Mouse (Mus musculus) macrophage (primary cell): ENCODE results near the gene 4931422A03Rik. TPM values are rescaled to one million over a fixed set of nuclear protein-coding genes. Genes with fewer than 3 reads are reported as not detected.
A peak's percentile ranks its signal among the peaks of the same experiment; 100 is the strongest.

Experiments used
- H3K27ac ChIP-seq: fragments of 350-480 bp; formaldehyde crosslinking; 2 replicates; pipeline ENCODE4 v1.9.0; 2021
- H3K36me3 ChIP-seq: fragments of 350-480 bp; formaldehyde crosslinking; 2 replicates; pipeline ENCODE4 v1.9.0; 2021; ENCODE audit errors: inconsistent target
- H3K4me3 ChIP-seq: fragments of 350-480 bp; formaldehyde crosslinking; 2 replicates; pipeline ENCODE4 v1.9.0; 2021; ENCODE audit errors: inconsistent target
- H3K79me2 ChIP-seq: fragments of 350-480 bp; formaldehyde crosslinking; 2 replicates; pipeline ENCODE4 v1.9.0; 2021; ENCODE audit errors: inconsistent target
- WGBS: methylation state at CpG from one replicate; pipeline ENCODE4 v1.1.7; 2026; ENCODE audit warnings: inconsistent platforms; ENCODE audit not compliant: missing documents; 5-methylcytosine and 5-hydroxymethylcytosine counted together
- polyA plus RNA-seq: library from polyadenylated mRNA; stranded (reverse); fragments of 250-400 nt; gene quantifications from 3 replicates; pipeline ENCODE4 v1.2.4, GENCODE M21; 2018; ENCODE audit warnings: inconsistent platforms

4931422A03Rik gene
- polyA plus RNA-seq, 1 experiment from 2014 or later, result not detected

DNA sequence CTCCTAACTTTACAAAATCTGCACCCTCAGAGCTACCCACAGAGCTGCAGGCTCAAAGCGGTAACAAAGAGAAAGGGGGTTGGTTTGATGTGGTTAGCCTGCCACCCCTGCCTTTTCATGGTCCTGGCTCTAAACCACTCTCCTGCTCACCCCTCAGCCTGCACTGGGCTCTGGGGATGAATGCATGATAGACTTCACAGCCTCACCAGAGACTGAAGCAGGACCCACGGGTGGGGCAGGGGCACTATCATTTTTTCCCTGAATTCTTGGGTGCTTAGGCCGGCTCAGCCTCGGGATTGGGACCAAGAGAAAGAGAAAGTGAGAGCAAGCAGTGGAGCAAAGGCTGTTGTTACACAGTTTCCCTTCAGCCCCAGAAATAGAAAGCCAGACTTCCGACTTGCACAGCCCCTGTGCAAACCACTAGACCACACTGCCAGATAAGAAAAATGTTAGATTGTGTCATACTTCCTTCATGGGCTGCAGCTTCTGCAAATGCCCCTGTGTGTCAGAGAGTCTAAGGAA lies 82.5 kb downstream of the 4931422A03Rik start:
- no peaks in the 10 kb centered on the region for H3K36me3 ChIP-seq
- H3K79me2 ChIP-seq, result no peaks in the 10 kb centered on the region
- H3K27ac ChIP-seq, result peak overlapping the region; percentile 98
- WGBS, result 3% methylated on average over 5 of the region's 5 CpGs
- peak overlapping the region; percentile 6; the same call in 1 of the 2 replicates for H3K4me3 ChIP-seq

GRCm38 (mm10) chr2:103944859-103945258 lies 83.3 kb downstream of the 4931422A03Rik start:
- WGBS, result 2% methylated on average over 2 of the region's 2 CpGs
- H3K27ac ChIP-seq, result peak overlapping the region; percentile 98
- no peaks in the 10 kb centered on the region for H3K36me3 ChIP-seq
- no peak overlapping the region for H3K4me3 ChIP-seq
- no peaks in the 10 kb centered on the region for H3K79me2 ChIP-seq

- Histone ChIP-seq H3K36me3 (no peaks in the 10 kb centered on the region), H3K27ac (no peak overlapping the region), H3K79me2 (no peaks in the 10 kb centered on the region), H3K4me3 (no peak overlapping the region)
- 66% methylated on average over 3 of the region's 3 CpGs for WGBS
Observed at GRCm38 (mm10) chr2:103941085-103941484, 87.1 kb downstream of the 4931422A03Rik start.

- Histone ChIP-seq H3K36me3 (no peaks in the 10 kb centered on the region), H3K4me3 (no peak overlapping the region), H3K27ac (no peak overlapping the region)
Observed at GRCm38 (mm10) chr2:103939003-103939402, 89.2 kb downstream of the 4931422A03Rik start.

GRCm38 (mm10) chr2:103938573-103938972 lies 89.6 kb downstream of the 4931422A03Rik start:
- no peak overlapping the region for H3K27ac ChIP-seq
- H3K4me3 ChIP-seq, result no peak overlapping the region
- H3K79me2 ChIP-seq, result no peaks in the 10 kb centered on the region
- no peaks in the 10 kb centered on the region for H3K36me3 ChIP-seq
- WGBS, result 92% methylated on average over 1 of the region's 1 CpGs

More at GRCm38 (mm10) chr2:103939003-103939402, 89.2 kb downstream of the 4931422A03Rik start:
- H3K79me2 ChIP-seq, result no peaks in the 10 kb centered on the region

GRCm38 (mm10) chr2:103937670-103938069 lies 90.5 kb downstream of the 4931422A03Rik start:
- no peak overlapping the region for H3K4me3 ChIP-seq
- no peak overlapping the region for H3K27ac ChIP-seq
- 87% methylated on average over 2 of the region's 2 CpGs for WGBS
- no peaks in the 10 kb centered on the region for H3K36me3 ChIP-seq
- H3K79me2 ChIP-seq, result no peaks in the 10 kb centered on the region

DNA sequence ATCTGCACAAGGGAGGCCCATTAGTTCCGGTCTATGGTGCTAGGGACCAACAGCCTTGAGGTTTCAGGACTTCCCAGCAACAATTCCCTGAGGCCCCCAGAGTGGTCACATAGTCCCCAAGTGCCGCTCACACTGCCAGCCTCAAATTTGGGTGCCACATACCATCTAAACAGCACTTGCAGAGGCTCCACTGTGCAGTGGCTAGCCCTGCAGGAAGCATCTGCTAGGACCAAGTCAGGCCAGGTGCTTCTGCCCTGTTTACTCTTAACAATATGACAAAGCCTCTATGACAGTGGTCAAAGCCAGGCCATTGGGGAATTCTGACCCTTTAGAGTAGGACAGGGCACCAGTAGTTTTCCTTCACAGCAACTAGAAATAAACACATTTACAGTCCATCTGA lies 91.5 kb downstream of the 4931422A03Rik start:
- WGBS, result 81% methylated on average over 2 of the region's 2 CpGs
- no peak overlapping the region for H3K27ac ChIP-seq

DNA sequence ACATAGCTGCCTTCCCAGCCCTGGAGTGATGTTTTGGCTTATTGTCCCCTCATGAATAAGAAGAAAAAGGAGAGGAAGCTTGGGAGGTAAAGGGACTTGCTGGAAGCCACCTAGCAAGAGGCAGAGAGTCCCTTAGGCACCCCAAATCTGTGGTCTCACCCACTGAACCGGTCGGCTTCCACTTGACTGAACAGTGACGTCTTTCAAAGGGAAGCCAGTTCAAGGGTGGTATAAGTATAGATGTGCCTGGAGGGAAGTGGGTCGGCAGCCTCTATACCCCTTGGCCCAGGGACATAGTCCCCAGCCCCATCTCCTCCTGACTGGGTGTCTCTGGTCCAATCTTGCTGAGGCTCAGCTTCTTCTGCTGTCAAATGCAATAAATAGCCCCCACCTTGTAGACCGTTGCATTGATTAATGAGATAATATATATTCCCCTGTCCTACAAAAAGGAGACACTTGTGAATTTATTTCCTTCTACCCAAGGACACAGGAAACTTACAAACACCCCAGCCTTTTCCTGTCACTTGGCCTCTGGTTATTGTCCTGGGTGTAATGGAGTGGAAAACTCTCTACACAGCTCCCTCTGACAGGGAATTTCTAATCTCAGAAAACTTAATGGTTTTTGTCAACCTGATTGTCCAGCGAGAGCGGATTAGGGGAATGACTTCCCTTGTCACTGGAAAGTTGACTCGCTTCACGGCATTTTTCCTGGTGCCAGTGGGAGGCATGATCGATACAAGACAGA lies 92.3 kb downstream of the 4931422A03Rik start:
- Histone ChIP-seq H3K79me2 (no peaks in the 10 kb centered on the region), H3K4me3 (no peak overlapping the region), H3K36me3 (no peaks in the 10 kb centered on the region), H3K27ac (0 out of 2 replicates have a peak overlapping the region, but pooled peaks have one; percentile 46)
- 73% methylated on average over 10 of the region's 10 CpGs for WGBS

More for the DNA sequence above, 91.5 kb downstream of the 4931422A03Rik start:
- Histone ChIP-seq H3K36me3 (no peaks in the 10 kb centered on the region), H3K4me3 (no peak overlapping the region), H3K79me2 (no peaks in the 10 kb centered on the region)

DNA sequence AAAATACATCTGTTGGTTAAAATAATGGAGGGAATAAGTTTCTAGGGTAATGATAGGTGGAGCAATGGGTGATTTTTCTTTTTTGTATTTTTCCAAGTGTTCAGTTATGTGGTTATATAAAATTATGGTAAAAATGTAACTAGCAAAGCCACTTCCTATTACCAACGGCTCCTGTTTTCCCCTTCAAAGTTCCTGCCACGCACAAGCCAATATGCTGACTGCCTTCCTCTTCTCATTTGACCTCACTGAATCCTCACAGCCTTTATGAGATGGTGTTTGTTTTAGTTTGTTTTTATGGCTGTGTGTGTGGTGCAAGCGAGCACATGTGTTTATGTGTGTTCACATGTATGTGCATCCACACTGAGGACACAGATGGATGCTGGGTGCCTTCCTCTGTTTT lies 93.5 kb downstream of the 4931422A03Rik start:
- no peak overlapping the region for H3K4me3 ChIP-seq
- no peaks in the 10 kb centered on the region for H3K79me2 ChIP-seq
- no peaks in the 10 kb centered on the region for H3K36me3 ChIP-seq
- H3K27ac ChIP-seq, result peak overlapping the region; percentile 46
- 7% methylated on average over 3 of the region's 3 CpGs for WGBS

DNA sequence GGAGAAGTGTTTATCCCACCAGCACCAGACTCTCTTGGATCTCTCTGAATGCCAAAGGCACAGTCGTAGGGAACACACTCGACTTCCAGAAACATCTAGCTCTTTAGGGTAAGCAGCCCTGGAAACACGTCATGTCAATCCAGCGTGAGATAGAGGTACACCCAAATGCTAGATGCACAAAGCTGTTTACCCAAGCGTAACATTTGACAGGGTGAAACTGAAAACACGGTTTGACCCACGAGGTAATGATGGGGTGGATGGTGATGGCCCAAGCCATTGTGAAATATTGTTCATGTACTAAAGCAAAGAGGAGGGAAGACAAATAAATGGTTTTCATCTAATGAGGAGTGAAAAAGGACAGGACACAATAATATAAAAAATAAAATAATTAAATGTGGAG lies 93.9 kb downstream of the 4931422A03Rik start:
- H3K27ac ChIP-seq, result peak overlapping the region; percentile 46
- no peak overlapping the region for H3K4me3 ChIP-seq
- 21% methylated on average over 7 of the region's 7 CpGs for WGBS
- H3K36me3 ChIP-seq, result no peaks in the 10 kb centered on the region
- no peaks in the 10 kb centered on the region for H3K79me2 ChIP-seq

DNA sequence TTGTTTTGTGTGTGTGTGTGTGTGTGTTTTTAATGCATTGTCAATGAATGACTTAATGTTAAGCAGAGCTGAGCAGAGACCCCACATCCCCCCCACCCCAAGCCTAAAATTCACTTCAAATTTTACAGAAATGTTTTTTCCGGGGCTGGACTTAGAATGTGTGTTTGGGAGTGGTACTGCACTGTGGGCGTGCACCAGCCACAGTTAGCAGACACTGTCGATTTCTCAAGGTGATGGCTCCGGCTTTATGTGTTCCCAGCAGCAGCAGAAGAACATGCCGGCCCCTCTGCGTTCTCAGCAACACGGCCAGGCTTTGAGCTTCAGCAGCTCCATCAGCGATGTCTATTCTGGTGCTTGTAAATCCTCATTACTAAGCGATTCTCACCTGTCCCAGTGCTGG lies 95.7 kb downstream of the 4931422A03Rik start:
- Histone ChIP-seq H3K79me2 (no peaks in the 10 kb centered on the region), H3K4me3 (no peak overlapping the region), H3K36me3 (no peaks in the 10 kb centered on the region), H3K27ac (no peak overlapping the region)
- WGBS, result 39% methylated on average over 8 of the region's 9 CpGs

- Histone ChIP-seq H3K27ac (no peak overlapping the region), H3K36me3 (no peaks in the 10 kb centered on the region), H3K79me2 (no peaks in the 10 kb centered on the region), H3K4me3 (no peak overlapping the region)
- 54% methylated on average over 2 of the region's 2 CpGs for WGBS
Observed at GRCm38 (mm10) chr2:103932025-103932424, 96.1 kb downstream of the 4931422A03Rik start.

DNA sequence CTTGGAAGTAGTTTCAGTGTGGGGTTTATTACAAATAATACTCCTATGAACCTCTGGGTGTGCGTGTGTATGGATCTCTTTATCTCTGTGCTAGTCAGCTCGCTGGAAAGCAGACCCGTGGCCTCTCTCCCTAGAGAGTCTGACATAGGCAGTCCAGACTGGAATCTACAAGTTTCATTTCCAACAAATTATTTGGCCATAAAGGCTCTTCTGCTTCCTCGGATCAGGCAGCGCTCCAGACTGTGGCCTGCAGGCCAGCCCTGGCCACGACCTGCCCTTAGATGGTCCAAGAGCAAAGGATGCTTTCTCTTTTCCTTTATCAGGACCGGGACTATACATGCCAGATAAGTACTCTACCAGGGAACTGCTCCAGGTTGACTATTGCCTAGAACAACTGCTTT lies 96.7 kb downstream of the 4931422A03Rik start:
- Histone ChIP-seq H3K36me3 (no peaks in the 10 kb centered on the region), H3K27ac (no peak overlapping the region), H3K79me2 (no peaks in the 10 kb centered on the region), H3K4me3 (no peak overlapping the region)
- 51% methylated on average over 7 of the region's 7 CpGs for WGBS

DNA sequence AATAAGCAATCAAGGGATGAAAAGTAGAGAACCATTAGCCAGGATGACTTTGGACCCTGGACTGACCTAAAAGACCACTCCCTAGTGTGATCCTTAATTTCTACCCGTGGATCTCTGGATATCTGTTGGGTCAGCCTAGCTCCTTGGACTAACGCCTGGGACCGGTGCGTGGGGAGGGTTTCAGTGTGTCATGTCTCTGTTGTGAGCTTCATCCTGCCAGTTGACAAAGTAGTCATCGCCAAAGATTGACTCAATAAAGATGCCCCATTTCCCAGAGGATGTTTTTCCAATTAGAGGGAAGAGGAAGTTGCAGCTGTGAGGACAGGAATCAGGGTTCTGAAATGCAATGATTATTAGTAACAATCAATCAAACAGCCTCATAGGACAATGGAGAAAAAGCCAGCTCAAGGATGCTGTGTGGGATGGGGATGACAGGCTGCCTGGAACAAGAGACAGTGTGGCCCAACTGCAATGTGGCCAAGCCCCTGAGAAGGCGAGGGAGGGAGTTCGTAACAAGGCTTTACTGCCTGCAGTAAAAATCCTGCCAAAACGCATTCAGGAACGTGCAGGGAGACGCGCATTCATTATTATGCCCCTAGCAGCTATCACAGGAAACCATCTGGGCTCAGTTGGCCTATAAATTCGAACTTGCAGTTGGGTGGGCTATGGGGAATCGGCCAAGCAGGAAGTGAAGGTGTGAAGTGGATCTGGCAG lies 97.7 kb downstream of the 4931422A03Rik start:
- H3K36me3 ChIP-seq, result no peaks in the 10 kb centered on the region
- no peak overlapping the region for H3K27ac ChIP-seq
- no peak overlapping the region for H3K4me3 ChIP-seq
- no peaks in the 10 kb centered on the region for H3K79me2 ChIP-seq
- 60% methylated on average over 13 of the region's 13 CpGs for WGBS

DNA sequence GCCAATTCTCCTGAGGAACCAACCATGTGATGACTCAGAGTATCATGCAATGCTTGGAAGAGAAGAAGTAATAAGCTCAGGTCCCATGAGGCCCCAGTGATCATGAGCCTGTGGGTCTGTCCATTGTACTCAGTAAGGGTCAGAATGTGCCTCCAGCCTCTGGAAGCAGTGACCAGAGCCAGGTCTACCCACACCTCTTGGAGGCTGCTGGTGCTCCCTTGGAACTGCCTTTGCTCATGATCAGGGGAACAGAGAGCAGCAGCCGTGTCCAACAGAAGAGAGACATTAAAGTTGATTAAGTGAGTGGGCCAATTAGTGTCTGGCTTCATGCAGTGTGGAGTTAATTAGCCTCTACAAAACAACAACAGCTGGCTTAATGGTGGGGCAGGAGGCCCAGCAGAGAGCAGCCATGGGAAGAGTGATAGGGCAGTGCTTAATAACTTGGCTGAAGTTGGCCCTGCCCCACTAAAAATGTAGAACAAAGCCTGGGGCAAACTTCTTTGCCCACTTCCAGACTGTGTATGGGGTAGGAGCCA lies 100.5 kb downstream of the 4931422A03Rik start:
- peak overlapping the region; percentile 48 for H3K27ac ChIP-seq
- WGBS, result 100% methylated on average over 1 of the region's 1 CpGs
- H3K79me2 ChIP-seq, result no peaks in the 10 kb centered on the region
- no peak overlapping the region for H3K4me3 ChIP-seq
- H3K36me3 ChIP-seq, result no peaks in the 10 kb centered on the region
